Mouse (Mus musculus) kidney, adult 2 months (tissue): ENCODE results near the gene Panx1.

ENCODE experiments used
- CTCF ChIP-seq: fragments of 200-500 bp; conservative IDR thresholded peaks from 2 replicates; pipeline ENCODE4 v1.5.1; 2011; ENCODE audit warnings: low read depth, mild to moderate bottlenecking, control low read depth, low read length, moderate library complexity, mixed read lengths; ENCODE audit not compliant: insufficient read depth, insufficient read length
- POLR2A ChIP-seq: fragments of 200-500 bp; IDR thresholded peaks from one replicate; pipeline ENCODE4 v1.6.1; 2011; ENCODE audit warnings: low read depth, low read length, control low read depth

DNA sequence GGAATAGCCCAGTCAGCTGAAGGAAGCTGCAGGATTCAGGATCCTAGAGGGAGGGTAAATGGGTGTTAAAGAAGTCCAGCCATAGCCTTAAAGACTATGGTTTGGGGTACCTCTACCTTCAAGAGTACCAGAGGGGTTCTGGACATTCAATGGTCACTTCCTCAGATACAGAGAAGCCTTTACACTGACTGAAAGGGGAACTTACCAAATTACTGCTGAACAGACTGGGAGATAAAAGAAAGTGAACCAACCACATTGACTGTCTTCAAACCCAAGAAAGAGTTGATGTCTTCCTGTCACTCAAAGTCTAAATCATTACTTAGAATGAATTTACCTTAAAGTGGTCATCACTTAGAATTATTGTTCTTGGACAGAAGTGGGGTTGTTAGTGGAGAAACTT, 62.6 kb downstream of the Panx1 start:
- TF ChIP-seq POLR2A, result no peak
- no peak for TF ChIP-seq CTCF
